Mouse (Mus musculus) mesoderm, embryonic 11.5 days (tissue): ENCODE measurements around the gene Actg1.

Source experiments
- DNase-seq: peaks from one replicate; pipeline ENCODE4 v3.0.0-alpha.2; 2012; ENCODE audit warnings: low read depth, low spot score

The Actg1 gene

DNA sequence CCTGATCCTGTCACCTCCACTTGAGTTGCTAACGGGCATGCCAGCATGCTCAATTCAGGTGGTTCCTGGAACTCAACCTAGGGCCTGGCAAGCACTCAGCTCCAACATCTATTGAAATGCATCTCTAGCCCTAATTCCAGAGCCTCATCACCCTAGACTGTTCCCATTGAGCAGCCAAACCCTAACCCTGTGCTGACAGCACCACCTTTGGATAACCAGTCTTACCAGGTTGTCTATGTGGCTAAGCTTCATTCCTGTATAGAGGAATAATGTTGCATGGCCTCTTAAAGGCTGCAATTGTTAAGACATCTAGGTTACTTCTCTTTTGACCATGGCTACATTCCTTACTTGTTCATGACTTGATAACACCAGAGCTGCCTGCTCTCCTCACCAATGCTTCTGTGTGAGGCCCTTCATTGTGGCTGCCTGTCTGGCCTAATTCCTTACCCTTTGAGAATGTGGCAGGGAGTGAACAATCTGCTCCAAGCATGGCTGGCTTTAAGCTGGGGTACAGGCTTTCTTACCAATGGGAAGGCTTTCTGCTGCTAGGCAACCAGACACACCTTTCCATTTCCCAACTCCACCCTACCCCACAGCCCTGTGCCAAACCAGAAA is 3.2 kb downstream of the Actg1 start:
- no peak for DNase-seq

DNA sequence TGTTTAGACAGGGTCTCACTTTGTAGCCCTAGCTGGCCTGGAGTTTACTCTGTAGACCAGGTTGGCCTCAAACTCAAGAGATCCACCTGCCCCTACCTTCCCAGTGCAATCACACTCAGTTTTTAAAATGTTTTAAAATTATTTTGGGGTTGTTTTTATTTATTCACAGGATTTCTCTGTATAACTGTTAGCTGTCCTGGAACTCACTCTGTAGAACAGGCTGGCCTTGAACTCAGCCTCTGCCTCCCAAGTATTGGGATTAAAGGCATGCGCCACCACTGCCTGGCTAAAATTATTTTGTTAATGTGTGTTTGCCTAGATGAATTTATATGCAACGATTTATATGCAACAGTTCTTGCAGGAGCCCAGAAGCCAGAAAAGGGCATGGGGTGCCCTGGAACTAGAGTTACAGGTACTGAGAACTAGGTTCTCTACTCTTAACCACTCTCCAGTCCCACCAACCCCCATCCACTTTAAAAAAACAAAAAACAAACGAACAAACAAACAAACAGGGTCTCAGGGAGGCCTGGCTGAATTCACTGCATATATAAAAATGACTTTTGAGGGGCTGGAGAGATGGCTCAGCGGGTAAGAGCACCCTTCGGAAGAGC is 3.9 kb downstream of the Actg1 start:
- DNase-seq: no peak

DNA sequence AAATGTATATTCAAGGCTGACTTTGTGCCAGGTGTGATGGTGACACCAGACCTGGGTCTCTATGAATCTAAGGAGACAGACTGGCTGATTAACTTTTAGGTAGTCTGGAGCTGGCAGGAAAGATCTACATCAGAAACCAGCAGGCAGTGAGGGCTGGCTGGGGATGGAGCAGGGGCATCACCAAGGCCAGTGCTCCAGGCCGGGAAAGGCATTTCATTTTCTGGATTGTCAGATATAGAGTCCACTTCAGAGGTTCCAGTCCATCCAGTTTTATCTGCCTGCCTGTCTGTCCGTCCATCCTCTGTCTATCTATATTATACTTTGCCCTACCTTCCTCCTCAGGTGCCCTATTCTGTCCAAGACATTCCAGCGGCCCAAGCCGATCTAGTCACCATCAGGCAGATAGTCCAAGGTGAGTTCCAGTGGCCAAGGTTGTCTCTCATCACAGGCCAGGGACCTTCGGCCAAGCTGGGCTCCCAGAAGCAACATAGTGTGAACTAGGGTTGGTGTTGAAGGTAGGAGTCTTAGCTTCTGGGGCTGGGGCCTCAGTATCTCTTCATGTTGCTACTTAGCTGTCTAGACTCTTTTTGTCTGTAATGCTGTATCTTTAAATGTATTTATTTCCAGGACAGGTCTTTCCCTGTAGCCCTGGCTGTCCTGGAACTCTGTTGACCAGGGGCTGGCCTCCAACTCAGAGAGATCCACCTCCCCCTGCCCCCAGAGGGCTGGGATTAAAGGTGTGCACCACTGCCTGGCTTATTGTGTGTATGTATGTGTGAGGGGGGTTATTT is 4.6 kb downstream of the Actg1 start:
- no peak for DNase-seq

DNA sequence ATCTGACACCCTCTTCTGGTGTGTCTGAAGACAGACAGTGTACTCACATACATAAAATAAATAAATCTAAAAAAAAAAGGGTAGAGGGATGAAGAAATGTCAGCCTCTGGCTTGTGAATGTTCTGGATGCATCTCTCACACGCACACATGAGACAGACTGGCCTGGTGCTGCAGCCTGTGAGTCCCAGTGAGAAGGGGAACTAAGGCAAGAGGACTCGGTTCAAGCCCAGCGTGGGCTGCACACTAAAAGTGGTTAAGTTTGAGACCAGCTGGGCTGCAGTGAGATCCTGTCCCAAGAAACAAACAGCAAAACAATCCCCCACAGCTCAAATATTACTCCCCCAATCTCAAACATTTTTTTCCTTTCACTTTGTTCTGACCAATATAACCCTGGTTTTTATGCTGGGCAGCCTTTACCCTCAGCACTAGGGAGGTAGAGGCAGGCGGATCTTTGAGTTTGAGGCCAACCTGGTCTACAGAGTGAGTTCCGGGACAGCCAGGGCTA is 5.6 kb downstream of the Actg1 start:
- no peak for DNase-seq

DNA sequence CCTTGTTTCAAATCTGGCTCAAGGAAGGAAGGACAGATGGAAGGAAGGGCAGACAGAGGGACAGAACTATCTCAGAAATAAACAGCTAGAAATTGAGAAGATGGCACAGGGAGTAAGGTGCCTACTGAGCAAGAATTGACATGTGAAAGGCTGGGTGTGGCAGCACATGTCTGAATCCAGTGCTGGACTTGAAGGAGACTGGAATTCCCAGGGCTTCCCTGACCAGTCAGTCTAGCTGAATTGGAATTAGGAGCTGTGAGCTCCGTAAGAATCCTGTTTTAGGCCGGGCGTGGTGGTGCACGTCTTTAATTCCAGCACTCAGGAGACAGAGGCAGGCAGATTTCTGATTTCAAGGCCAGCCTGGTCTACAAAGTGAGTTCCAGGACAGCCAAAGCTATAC is 6.7 kb downstream of the Actg1 start:
- no peak for DNase-seq

DNA sequence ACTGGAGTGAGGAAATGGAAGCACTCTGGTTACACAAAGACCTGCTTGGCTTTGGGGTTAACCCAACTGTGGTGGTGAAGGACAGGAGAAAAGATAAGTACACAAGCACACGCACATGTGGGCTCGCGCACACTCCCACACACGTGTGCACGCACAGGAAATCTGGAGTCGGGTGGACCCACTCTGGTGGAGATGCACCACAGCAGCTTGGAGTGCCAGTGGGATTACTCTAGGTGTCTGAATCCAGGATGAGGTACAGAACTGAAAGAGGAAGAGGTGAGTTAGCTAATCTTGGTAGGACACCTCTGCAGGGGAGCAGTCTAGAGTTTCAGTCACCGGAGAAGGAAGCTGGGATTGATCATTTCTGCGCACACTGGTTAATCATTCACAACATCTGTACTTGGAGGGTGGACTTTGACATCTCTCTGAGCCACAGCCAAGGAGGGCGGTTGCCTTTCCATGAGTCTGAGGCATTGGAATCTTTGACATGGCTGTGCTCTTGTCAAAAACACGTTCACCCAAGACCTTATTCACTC is 8.3 kb downstream of the Actg1 start:
- DNase-seq: no peak

DNA sequence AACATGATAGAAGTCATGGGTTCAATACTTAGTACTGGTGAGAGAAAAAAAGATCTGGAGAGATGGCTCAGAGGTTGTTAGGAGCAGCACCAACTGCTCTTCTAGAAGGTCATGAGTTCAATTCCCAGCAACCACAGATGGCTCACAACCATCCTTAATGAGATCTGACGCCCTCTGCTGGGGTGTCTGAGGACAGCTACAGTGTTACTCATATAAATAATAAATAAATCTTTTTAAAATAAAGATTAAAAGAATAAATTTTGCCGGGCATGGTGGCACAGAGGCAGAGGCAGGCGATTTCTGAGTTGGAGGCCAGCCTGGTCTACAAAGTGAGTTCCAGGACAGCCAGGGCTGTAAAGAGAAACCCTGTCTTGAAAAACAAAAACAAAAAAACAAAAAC is 9.6 kb downstream of the Actg1 start:
- DNase-seq: no peak

DNA sequence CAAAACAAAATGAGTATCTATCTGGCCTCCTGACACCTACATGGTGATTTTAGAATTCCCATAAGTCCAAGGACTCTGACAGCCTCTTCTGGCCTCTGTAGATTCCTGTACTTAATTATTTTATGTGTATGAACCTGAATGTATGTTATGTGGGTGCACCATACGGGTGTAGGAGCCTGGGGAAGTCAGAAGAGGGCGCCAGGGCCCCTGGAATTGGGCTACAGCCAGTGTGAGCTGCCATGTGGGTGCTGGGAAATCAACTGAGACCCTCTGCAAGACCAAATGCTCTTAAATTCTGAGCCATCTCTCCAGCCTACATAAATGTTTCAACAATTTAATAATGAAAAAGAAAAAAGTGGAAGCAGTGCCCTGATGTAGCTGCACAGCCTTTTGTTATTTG is 10.9 kb downstream of the Actg1 start:
- DNase-seq: no peak

DNA sequence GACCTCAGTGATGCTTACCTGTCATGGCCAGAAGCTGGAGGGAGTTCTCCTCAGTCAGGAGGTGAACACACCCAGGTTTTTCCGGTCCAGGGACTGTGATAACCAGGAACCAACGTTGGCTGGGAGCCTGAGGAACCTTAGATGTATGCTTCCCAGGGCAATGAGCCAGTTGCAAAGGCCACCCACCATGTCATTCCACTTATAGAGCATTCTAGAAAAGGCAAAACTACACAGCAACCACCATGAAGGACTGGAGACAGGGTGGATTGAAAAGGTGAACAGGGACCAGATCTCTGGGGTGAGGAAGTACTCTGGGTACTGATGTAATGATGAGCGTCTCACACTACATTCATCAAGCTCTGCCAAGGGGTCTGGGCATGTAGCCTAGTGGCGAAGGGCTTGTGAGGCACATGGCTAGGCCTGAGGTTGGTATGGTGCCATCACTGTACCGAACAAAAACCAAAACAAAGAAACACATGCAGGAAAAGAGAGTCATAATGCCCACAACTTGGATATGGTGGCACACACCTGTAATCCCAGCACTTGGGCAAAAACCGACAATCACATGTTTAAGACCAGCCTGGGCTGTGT is 12.8 kb downstream of the Actg1 start:
- DNase-seq: no peak

DNA sequence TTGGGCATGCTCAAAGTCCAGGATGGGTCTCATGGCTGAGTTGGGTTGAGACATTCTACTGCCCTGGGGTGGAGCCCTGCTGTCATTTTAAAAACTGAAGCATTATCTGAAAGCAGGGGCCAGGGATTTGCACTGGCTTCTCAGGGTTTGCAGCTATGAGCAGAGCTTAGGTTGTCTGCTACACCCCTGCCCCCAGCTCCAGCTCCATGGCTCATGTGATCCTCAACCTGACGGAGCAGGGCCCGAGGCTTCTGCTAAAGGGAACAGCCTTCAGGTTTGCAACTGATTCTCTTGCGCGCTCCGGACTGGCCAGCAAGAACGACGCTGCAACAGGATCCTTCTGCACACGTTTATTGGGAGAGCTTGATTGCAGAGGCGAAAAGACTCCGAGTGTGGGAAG is 28.2 kb downstream of the Actg1 start:
- no peak for DNase-seq

DNA sequence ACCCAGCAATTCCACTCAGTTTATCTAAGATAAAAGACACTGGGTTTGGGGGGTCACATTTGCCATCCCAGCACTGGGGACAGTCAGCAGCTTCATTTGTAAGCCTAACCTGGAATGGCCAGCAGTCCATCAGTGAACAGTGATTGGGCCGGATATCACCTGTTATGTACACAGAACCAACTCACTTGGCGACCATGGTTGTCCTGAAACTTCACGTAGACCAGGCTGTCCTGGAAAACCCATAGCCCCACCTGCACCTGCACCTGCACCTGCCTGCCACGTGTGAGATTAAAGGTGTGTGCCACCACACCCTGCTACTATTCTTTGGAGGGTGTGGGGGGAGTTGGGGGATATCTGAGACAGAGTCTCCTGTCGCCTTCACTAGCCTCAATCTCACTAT is 29.0 kb downstream of the Actg1 start:
- no peak for DNase-seq

DNA sequence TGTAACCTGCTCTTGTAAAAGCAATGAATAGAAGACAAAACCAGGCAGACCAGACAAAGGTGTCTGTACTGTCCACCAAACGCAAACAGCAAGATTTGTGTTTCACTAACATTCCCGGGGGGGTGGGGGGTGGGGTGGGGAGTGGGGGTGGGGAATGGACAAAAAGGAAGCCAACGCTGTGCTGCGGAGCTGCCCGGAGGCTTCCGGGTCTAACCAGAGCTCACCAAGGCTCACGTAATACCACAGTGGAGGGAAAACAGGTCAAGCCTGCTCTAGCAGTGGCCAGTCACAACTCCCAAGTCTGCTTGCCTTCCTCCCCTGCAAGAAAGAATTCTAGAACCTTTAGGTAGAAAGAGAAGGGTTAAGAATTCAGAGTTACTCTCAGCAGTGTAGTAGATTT is 30.9 kb downstream of the Actg1 start:
- no peak for DNase-seq

DNA sequence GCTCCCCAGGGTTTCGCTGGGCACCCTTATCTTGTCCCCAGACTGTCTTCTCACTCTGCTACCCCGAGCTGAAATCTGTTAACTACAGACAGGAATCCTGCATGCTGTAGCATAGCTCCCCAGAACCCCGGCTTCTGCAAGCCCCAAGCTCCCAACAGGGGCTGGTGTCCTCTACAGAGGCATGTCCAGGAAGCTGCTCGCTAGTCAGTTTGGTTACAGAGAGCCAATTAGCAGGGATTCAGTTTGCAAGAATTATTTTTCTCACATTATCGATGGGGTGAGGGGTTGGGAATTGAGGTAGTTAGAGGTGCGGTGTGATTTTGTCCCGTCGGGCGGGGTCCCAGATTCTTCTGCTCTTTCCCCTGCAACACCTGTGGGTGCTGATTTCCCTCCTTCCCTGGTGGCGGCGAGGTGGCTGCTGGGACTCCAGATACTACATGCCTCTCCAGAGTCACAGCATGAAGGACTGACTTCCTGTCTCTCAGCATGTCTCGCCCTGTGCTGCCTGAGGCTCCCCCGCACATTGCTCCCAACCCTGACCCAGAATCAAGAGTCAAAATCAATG is 31.6 kb downstream of the Actg1 start:
- DNase-seq: no peak

DNA sequence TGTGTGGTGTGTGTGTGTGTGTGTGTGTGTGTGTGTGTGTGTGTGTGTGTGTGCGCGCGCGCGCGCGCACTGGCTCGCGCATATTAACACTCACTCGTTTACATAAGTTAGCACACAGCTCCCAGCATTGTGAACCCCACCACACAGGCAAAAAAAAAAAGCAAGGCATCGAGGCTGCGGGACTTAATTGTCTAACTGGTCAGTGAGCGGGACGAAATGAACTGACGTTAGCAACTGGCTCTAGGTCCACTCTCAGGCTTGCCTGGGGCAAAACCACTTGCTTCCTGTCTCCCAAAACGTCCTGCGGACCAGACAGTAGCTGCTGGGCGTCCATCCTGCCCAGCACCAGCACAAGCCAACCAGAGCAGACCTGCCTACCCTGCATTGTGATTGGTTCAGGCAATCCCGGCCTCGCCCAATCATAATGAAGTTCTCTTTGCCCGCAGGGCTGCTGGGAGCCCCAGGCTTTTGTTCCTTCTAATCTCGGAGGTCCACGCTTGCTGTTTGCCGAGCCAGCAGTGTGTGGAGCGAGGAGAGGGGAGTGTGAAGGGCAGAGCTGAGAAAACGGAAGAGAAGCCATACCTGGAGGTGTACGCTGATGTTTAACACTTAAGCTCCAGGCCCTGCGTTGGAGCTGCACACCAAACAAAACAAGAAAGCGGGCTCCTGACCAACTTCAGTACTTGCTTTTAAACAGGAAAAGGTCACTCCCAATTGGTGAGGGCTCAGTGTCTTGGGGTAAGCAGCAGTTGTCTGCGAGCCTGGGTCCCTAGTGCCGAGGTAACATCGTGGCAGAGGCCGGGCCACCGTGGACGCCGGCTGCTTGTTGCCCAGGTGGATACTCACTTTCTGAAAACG is 32.3 kb downstream of the Actg1 start:
- peak; percentile 97 for DNase-seq

DNA sequence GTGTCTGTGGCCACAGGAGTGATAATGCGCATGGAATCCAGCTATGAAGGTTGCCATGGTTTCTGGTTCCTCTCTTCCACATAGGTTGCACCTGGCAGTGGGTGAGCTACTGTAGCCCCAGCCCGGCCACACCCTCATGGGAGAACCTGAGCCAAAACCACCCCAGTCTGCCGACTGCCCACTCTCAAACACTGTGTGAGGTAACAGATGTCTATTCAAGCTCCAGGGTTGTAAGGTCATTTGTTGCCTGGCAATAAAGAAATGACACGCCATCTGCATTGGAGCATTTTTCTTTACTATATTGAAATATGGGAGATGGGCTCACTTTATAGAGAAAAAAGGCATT is 33.0 kb downstream of the Actg1 start:
- no peak for DNase-seq

DNA sequence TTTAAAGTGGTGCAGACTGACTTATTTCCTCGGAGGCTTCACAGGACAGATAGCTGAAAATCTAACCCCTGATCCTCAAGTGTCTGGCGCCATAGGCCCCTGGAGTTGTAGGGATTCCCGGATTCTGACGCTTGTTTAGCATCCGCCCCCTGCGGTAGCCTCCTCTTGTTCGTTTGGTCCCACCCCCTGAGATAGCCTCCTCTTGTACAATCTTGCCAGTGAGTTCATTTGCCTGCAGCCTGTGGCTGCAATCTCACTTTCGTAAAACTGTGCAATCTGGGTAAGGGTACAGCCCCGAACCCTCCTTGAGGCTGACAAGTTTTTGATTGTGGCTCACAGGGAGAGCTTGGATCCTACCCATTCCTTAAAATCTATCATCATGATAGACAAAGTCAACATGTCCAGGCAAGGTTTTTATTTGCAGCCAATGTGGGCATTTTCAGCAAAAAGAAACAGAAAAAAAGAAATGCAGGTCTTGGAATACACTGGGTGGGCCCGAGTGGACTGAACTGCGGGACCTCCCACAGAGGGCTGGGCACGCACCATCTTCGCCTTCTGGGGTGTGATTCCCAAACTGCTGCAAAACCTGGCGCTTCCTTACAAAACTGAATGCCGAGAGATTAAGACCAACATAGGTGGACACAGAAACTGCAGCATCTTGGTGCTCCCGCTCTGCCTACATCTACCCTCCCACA is 33.5 kb downstream of the Actg1 start:
- no peak for DNase-seq

DNA sequence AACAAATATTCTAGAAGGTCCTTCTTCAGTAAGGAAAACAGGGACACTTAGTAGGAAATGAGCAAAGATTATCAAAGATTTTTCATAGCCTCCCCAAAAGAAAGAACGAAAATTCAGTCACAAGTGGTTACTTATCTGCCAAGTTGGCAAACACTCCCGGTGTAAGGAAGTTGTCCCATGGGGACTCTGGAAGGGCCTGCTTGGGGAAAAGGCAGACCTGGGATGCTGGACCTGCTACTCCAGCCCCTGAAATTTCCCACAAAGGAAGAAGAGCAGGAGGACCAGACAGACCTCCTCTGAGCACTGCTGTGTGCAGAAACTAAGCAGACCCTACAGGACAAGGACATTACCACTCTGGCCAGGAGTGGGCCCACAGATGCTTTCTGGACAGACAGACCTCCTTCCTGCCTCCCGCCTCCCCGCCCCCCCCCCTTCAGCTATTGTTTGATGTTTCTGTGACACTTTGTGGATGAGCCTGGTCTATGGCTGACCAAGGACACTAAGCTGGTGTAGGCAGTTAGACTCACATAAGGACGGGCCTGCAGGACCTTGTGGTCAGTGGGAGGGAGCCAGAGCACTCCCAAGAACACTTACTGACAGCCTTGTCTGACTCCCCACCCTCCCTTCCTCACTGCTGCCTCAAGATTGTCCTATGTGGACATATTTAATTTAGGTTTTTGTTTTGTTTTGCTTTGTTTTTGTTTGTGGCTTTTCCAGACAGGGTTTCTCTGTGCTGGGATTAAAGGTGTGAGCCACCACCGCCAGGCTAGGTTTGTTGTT is 34.2 kb downstream of the Actg1 start:
- DNase-seq: no peak

DNA sequence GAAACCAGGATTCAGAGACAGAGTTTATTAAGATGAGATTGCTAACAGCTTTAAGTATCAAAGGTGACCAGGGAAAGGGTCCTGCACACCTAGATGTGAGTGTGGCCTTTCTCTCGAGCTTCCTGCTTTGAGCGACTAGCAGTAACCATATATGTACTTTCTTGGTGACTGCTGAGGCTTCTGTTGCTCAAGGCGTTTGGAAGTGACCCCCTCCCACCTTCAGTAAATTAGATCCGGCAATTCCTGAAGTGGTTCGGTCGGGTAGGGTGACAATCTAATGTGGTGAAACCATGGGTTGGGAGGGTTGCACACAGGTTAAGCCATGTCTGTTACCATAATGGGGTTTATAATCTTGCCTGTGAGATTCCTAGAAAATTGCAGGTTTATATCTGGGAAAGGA is 36.3 kb downstream of the Actg1 start:
- no peak for DNase-seq

DNA sequence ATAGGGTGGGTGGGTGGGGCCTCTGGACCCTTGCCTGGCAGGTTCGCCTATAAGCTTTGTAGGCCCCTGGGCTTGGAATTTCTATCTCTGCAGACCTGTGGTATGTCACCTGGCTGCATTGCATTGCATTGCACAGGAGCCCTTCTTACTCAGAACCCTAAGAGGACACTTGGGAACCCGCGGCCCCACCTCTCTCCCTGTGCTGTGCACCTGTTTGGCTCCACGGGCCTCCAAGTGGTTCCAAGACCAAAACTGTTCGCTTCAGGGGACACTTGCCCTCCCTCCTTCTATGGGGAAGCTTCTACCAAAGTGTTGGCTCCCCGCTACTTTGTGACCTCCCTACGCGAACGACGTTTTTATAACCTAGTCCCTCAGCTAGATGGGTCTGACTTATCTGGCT is 36.8 kb downstream of the Actg1 start:
- DNase-seq: no peak

DNA sequence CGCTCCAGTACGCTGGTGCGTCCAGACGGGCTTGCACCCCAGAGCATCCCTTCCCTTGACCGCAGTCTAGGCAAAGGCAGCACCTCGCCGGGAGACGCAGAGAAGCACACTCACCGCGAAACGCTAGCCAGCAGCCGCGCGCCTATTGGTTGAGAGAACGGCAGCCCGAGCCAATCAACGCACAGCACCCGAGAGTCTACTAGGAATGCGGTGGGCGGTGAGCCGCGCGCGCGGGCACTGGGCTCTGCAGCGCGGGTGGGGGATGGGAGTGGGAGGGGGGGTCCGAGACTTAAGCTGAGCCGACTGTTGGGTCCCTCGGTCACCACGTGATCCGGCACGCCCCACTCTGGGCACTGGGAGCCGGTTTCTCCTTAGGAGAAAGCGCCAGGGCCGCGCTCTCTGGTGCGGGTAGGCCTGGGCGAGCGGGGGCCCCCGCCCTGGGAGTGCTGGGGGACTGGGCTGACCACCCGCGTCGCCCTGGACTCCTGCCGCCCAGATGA is 37.5 kb downstream of the Actg1 start:
- peak; percentile 97 for DNase-seq
